Mouse (Mus musculus) adrenal gland, postnatal 25 days (tissue): Measurements from ENCODE around the gene Tpr. TPM values are rescaled to one million over a fixed set of nuclear protein-coding genes. Genes with fewer than 3 reads are reported as not detected.
A peak's percentile ranks its signal among the peaks of the same experiment; 100 is the strongest.

Source experiments
- DNase-seq: peaks from one replicate; pipeline ENCODE4 v3.0.0; 2021; ENCODE audit warnings: mixed read lengths
- long read RNA-seq: library from polyadenylated mRNA; stranded (forward); transcript quantifications from one replicate; pipeline ENCODE4 v2.0.0, GENCODE M21; 2021
- total RNA-seq: library from RNA; stranded (reverse); gene quantifications from 2 replicates; pipeline ENCODE4 v1.2.3, GENCODE M21; 2021

Tpr gene
- total RNA-seq, result 130 and 184 TPM in 2 replicates
- long read RNA-seq, full-length matches to known transcripts, result 2 of 72 reads
- long read RNA-seq, partial matches to known transcripts, result 65 of 72 reads
- long read RNA-seq, other reads (novel, unspliced or antisense), result 5 of 72 reads

- DNase-seq, result peak; percentile 96
These were observed at the start of gene Tpr, which contains the start of gene Odr4 for GRCm38 (mm10) chr1:150392638-150393487. TSS of gene Tpr (plus strand) at chr1:150392838. TSS of gene Odr4 (minus strand) at chr1:150393080.

- DNase-seq, result no peak
These were observed 31.8 kb upstream of the Tpr start for GRCm38 (mm10) chr1:150360864-150361263.

- DNase-seq, result no peak
These were observed 19.7 kb upstream of the Tpr start for GRCm38 (mm10) chr1:150372895-150373294.

GRCm38 (mm10) chr1:150374247-150374646, 18.4 kb upstream of the Tpr start:
- DNase-seq, result no peak

GRCm38 (mm10) chr1:150384138-150384537, 8.5 kb upstream of the Tpr start:
- no peak for DNase-seq

- DNase-seq, result no peak
These were observed 5.1 kb upstream of the Tpr start for GRCm38 (mm10) chr1:150387572-150387971.

GRCm38 (mm10) chr1:150389390-150390129, 3.1 kb upstream of the Tpr start:
- no peak for DNase-seq

- no peak for DNase-seq
These were observed 554 bp upstream of the Tpr start for GRCm38 (mm10) chr1:150391931-150392637.

GRCm38 (mm10) chr1:150393488-150393852, 832 bp downstream of the Tpr start:
- DNase-seq, result no peak

- no peak for DNase-seq
These were observed 3.4 kb downstream of the Tpr start for GRCm38 (mm10) chr1:150396001-150396400.

- DNase-seq, result no peak
These were observed 11.3 kb downstream of the Tpr start for GRCm38 (mm10) chr1:150403914-150404313.

GRCm38 (mm10) chr1:150404555-150404954, 11.9 kb downstream of the Tpr start:
- no peak for DNase-seq

- peak; percentile 7 for DNase-seq
These were observed 14.6 kb downstream of the Tpr start for GRCm38 (mm10) chr1:150407285-150407684.

GRCm38 (mm10) chr1:150409996-150410395, 17.4 kb downstream of the Tpr start:
- no peak for DNase-seq

- no peak for DNase-seq
These were observed 23.4 kb downstream of the Tpr start for GRCm38 (mm10) chr1:150416006-150416405.

- DNase-seq, result no peak
These were observed 25.8 kb downstream of the Tpr start for GRCm38 (mm10) chr1:150418426-150418825.

GRCm38 (mm10) chr1:150425665-150426064, 33.0 kb downstream of the Tpr start:
- no peak for DNase-seq

- no peak for DNase-seq
These were observed 33.6 kb downstream of the Tpr start for GRCm38 (mm10) chr1:150426216-150426615.

GRCm38 (mm10) chr1:150438641-150439040, 46.0 kb downstream of the Tpr start:
- DNase-seq, result no peak

GRCm38 (mm10) chr1:150441731-150442130, 49.1 kb downstream of the Tpr start:
- DNase-seq, result no peak

GRCm38 (mm10) chr1:150458977-150459376, 66.3 kb downstream of the Tpr start:
- DNase-seq, result no peak

- no peak for DNase-seq
These were observed 67.0 kb downstream of the Tpr start for GRCm38 (mm10) chr1:150459599-150459998.

- no peak for DNase-seq
These were observed 68.0 kb downstream of the Tpr start for GRCm38 (mm10) chr1:150460595-150460994.
